ENCODE assay signal across 9 mouse cellular contexts in genomic region chr2:29573591-29573990, GRCm38 (mm10). TPM values are rescaled to one million over a fixed set of nuclear protein-coding genes. Genes with fewer than 3 reads are reported as not detected.
DNase-seq lines count a peak whose midpoint lies in the region; ATAC-seq lines count a peak whose summit lies in the region.
"Had no signal": no experiment of that assay in that cellular context is flagged by ENCODE, and none has a peak within 500 bp of the region (broad histone marks: within the 10 kb centered on the region; RNA-seq: fewer than 3 reads in every experiment).

No protein-coding gene starts in this region.

- no peak for ATAC-seq in liver, embryonic 12.5 days
- no peak for ATAC-seq in liver, embryonic 13.5 days (ENCODE audit: low read depth)
- no peak for ATAC-seq in activated CD4-positive, CD25-positive, alpha-beta regulatory T cell, adult 4 months

- peak; percentile 74 for DNase-seq in liver
- peak; percentile 44 to 60 for DNase-seq in adrenal gland, adult 18-20 months (ENCODE audit: low spot score in 2 of 2)
- peak; percentile 45 for DNase-seq in gastrocnemius, postnatal 14 days
- DNase-seq in liver, embryonic 13.5 days, result peak; percentile 34
- DNase-seq in retina, embryonic 14.5 days (ENCODE audit: low spot score), result peak; percentile 86
- no peak for DNase-seq in cerebellum, adult 11 months

- no peak overlapping the region for H3K9ac ChIP-seq in liver, embryonic 12.5 days
- H3K9ac ChIP-seq in liver, embryonic 13.5 days, result no peak overlapping the region
- H3K9ac ChIP-seq: embryonic facial prominence, embryonic 13.5 days had no signal

- no peaks in the 10 kb centered on the region for H3K9me3 ChIP-seq in liver, embryonic 12.5 days (replicated peaks)
- no peaks in the 10 kb centered on the region for H3K9me3 ChIP-seq in liver, embryonic 13.5 days (replicated peaks)
- H3K9me3 ChIP-seq: embryonic facial prominence, embryonic 13.5 days had no signal

- H3K36me3 ChIP-seq in liver, embryonic 12.5 days, result no peaks in the 10 kb centered on the region
- H3K36me3 ChIP-seq in liver, embryonic 13.5 days, result no peaks in the 10 kb centered on the region
- H3K36me3 ChIP-seq: embryonic facial prominence, embryonic 13.5 days had no signal

- peaks cover 28% of the 10 kb centered on the region; the same call in 1 of the 2 replicates for H3K27me3 ChIP-seq in liver, embryonic 12.5 days (replicated peaks)
- 0 out of 2 replicates have a peak, but pooled peaks cover 3% of the 10 kb centered on the region for H3K27me3 ChIP-seq in liver, embryonic 13.5 days
- H3K27me3 ChIP-seq: embryonic facial prominence, embryonic 13.5 days had no signal

- no peak overlapping the region for H3K4me2 ChIP-seq in liver, embryonic 12.5 days
- no peak overlapping the region for H3K4me2 ChIP-seq in liver, embryonic 13.5 days
- H3K4me2 ChIP-seq: embryonic facial prominence, embryonic 13.5 days had no signal

- H3K4me3 ChIP-seq in liver, embryonic 12.5 days, result no peak overlapping the region
- H3K4me3 ChIP-seq in liver, embryonic 13.5 days (replicated peaks), result no peak overlapping the region
- H3K4me3 ChIP-seq: embryonic facial prominence, embryonic 13.5 days had no signal

- WGBS in liver, embryonic 12.5 days (ENCODE audit: insufficient replicate concordance), result 8% methylated on average over 5 of the region's 5 CpGs
- 5% methylated on average over 5 of the region's 5 CpGs for WGBS in liver, embryonic 13.5 days (ENCODE audit: insufficient replicate concordance)

- no peak overlapping the region for H3K27ac ChIP-seq in liver, embryonic 12.5 days
- no peak overlapping the region for H3K27ac ChIP-seq in liver, embryonic 13.5 days
- H3K27ac ChIP-seq: embryonic facial prominence, embryonic 13.5 days had no signal

- H3K4me1 ChIP-seq in liver, embryonic 12.5 days, result no peaks in the 10 kb centered on the region
- no peaks in the 10 kb centered on the region for H3K4me1 ChIP-seq in liver, embryonic 13.5 days (replicated peaks)
- H3K4me1 ChIP-seq: embryonic facial prominence, embryonic 13.5 days had no signal

- intact Hi-C loops in gastrocnemius, postnatal 14 days (cut with DNase I; ENCODE audit: low total_unique reads), result no loop called here

RNA-seq across cellular contexts. Expression of gene Rapgef1, which starts 45.9 kb away (rescaled TPM):
- 10.1 and 10.8 TPM in 2 replicates for polyA plus RNA-seq in liver, embryonic 12.5 days (2016; fragmentation: Nextera tagmentation; extraction: Ambion mirVana)
- total RNA-seq in adrenal gland, adult 18-20 months (2021), result 10 to 100 TPM; 46.8 to 51.6 TPM
- 10 to 100 TPM; 75.7 to 81.9 TPM for total RNA-seq in gastrocnemius, postnatal 14 days (2021)
- 5.3 and 5.4 TPM in 2 replicates for polyA plus RNA-seq in liver, embryonic 13.5 days (2015; fragmentation: Nextera tagmentation; extraction: Ambion mirVana)
- polyA plus RNA-seq in activated CD4-positive, CD25-positive, alpha-beta regulatory T cell, adult 4 months (2017; shearing (Covaris generic)), result 10 to 100 TPM; 21.9 to 24.0 TPM
